21 mouse cellular contexts compared by ENCODE assay signal in the genomic region with DNA sequence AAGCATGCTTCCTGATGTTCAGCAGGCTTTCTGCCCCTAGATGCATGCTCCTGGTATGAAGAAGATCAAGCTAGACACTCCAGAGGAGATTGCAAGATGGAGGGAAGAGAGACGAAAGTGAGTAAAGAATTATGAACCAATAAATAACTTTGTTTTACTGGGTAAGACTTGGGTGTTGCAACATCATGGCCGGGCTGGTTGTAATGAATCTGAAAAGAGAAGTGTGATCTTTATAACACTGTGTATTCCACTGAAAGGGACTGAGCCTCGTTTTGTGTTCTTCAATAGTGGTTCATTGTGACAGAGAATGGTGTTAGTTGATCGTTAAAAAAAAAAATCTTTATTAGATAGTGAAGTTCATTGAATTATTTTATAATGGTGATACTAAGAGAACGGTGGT.
"Had no signal": no experiment of that assay in that cellular context is flagged by ENCODE, and none has a peak within 500 bp of the region (broad histone marks: within the 10 kb centered on the region; RNA-seq: fewer than 3 reads in every experiment).

No protein-coding gene starts in this region.

- DNase-seq: heart, postnatal 10 days; heart, postnatal 36 days; heart, postnatal 4 days; kidney, adult 11 months; kidney, adult 18-20 months; kidney, adult 2 months; kidney, adult 8-10 months; kidney, adult 9 months; kidney, postnatal 10 days; kidney, postnatal 14 days; kidney, postnatal 25 days; kidney, postnatal 36 days; kidney, postnatal 4 days; layer of hippocampus, adult 9-11 months; layer of hippocampus, postnatal 36 days had no signal

- ATAC-seq: hindbrain, embryonic 16.5 days; hindbrain, postnatal 0 days; inflammation-experienced regulatory T-cells, adult 6 months; intestine, embryonic 15.5 days; intestine, embryonic 16.5 days; intestine, postnatal 0 days had no signal
